Mouse (Mus musculus): ENCODE data around the gene Treml1. TPM values are rescaled to one million over a fixed set of nuclear protein-coding genes. Genes with fewer than 3 reads are reported as not detected.

Treml1 gene
- total and polyA plus RNA-seq, 3 experiments, result 0.34 to 6.7 TPM; not detected in 1

DNA sequence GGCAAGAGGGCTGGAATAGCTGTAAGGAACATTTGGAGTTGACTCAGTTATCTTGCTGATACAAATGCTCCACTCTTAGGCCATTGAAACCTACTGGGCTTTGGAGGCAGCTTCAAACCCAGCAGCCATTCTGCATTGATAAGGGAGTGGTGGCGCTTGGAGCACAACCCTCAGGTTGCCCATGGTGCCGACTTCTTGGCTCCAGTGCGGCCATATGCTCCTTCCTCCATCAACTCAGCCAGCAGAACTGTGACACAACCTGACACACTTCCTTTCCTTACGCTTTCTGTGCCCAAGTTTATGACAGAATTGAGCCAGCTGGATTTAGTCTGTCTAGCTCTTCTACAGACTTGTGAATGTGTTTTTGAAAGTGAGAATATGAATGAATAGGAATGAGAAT lies 47.4 kb downstream of the Treml1 start:
- ATAC-seq (ENCODE audit: extremely low read depth, insufficient number of reproducible peaks, low FRiP score, poor library complexity, severe bottlenecking) (no peak), DNase-seq (ENCODE audit: low spot score) (no peak)
- Histone ChIP-seq H3K4me3 (ENCODE audit: low read depth, low read length) (peak overlapping the region; percentile 28; the same call in 1 of the 2 replicates), H3K27me3 (ENCODE audit: insufficient read depth, low read length) (no peaks in the 10 kb centered on the region), H3K4me1 (ENCODE audit: insufficient read depth, low read depth, low read length) (peaks cover 54% of the 10 kb centered on the region), H3K36me3 (replicated peaks) (peaks cover 44% of the 10 kb centered on the region), H3K9me3 (replicated peaks) (no peaks in the 10 kb centered on the region)
- TF ChIP-seq GATA1 (IDR thresholded peaks at IDR 0.05; ENCODE audit: borderline replicate concordance, low read length) (no peak), TAL1 (conservative IDR thresholded peaks at IDR 0.05; ENCODE audit: low read depth, low read length) (no peak), GATA2 (IDR thresholded peaks at IDR 0.05; ENCODE audit: borderline replicate concordance, low read depth, low read length) (no peak), CTCF (IDR thresholded peaks at IDR 0.05; ENCODE audit: low read depth, low read length) (no peak)

DNA sequence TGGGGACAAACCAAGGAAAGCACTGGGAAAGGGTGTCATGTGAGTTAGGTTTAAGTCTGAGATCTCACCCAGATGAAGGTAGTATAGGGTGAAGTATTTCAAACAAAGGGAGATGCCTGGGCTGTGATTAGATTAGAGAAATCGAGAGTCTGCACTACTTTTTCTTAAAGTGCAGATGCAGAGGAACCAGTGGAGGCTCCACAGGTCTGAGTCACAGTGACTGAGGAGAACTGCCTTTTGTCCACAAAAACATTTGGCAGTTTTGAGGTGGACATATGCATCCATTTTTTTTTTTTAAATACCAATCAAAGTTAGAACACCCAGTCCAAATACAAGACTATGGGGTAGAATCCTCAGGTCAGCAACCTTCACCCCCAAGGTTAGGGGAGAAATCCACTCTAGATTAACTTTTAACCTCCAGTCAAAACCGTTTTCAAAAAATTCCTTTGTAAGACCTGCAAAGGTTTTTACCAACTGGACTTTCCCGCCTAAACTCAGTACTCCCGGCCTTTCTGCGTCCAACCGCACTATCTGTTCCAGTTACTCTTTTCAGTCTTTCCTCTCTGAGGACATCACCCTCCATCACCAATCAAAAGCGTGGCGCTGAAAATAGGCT lies 48.3 kb downstream of the Treml1 start:
- DNase-seq (ENCODE audit: low spot score) (no peak), ATAC-seq (ENCODE audit: extremely low read depth, insufficient number of reproducible peaks, low FRiP score, poor library complexity, severe bottlenecking) (no peak)
- Histone ChIP-seq H3K9me3 (replicated peaks) (no peaks in the 10 kb centered on the region), H3K27me3 (ENCODE audit: insufficient read depth, low read length) (no peaks in the 10 kb centered on the region), H3K4me1 (ENCODE audit: insufficient read depth, low read depth, low read length) (peaks cover 57% of the 10 kb centered on the region), H3K36me3 (replicated peaks) (peaks cover 45% of the 10 kb centered on the region), H3K4me3 (ENCODE audit: low read depth, low read length) (peak overlapping the region; percentile 92)
- no peak for TF ChIP-seq POLR2AphosphoS5 (IDR thresholded peaks at IDR 0.05; ENCODE audit: insufficient replicate concordance, low read depth, low read length)
- no peak for TF ChIP-seq GATA1 (IDR thresholded peaks at IDR 0.05; ENCODE audit: borderline replicate concordance, low read length)
- no peak for TF ChIP-seq CTCF (IDR thresholded peaks at IDR 0.05; ENCODE audit: low read depth, low read length)
- TF ChIP-seq GATA2 (IDR thresholded peaks at IDR 0.05; ENCODE audit: borderline replicate concordance, low read depth, low read length), result no peak
- no peak for TF ChIP-seq TAL1 (conservative IDR thresholded peaks at IDR 0.05; ENCODE audit: low read depth, low read length)

DNA sequence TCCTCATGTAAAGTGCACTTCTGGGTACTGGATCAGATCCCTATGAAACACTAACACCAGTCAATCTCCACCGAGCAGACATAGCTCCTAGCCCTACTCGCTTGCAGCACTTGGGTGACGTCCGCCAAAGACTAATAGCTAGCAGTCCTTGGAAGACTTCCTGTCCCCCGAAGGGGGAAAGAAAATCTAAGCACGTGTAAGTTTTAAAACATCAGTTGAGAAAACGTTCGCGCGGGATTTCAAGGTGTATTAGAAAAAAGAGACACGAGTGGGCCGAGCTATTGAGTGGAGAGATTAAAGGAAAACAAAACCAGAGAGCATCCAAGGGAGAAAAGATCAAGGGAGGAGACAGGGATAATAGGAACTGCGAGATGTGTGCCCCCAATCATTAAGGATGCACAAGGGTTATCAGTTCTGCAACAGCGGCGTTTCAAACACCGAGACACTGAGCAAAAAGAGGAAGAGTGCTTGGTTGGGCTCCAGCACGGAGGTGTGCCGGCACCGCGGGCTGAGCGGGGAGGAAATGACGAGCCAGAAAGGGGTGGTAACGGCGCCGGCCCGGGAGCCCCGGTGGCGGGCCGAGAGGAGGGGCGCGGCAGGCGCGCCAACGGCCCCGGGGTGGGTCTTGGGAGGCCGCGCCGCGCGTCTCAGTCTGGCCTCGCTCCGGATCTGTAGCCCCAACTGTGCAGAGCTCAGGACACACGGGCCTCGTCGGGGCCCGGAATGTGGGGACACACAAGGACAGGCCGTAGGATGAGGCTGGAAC lies 49.0 kb downstream of the Treml1 start:
- ATAC-seq (ENCODE audit: extremely low read depth, insufficient number of reproducible peaks, low FRiP score, poor library complexity, severe bottlenecking), result peak; percentile 24; the same call in 1 of the 2 replicates
- Histone ChIP-seq H3K27me3 (ENCODE audit: insufficient read depth, low read length) (no peaks in the 10 kb centered on the region), H3K4me1 (ENCODE audit: insufficient read depth, low read depth, low read length) (peaks cover 56% of the 10 kb centered on the region), H3K4me3 (ENCODE audit: low read depth, low read length) (peak overlapping the region; percentile 92), H3K9me3 (replicated peaks) (no peaks in the 10 kb centered on the region), H3K36me3 (replicated peaks) (peaks cover 50% of the 10 kb centered on the region)
- TF ChIP-seq CTCF (IDR thresholded peaks at IDR 0.05; ENCODE audit: low read depth, low read length) (no peak), TAL1 (conservative IDR thresholded peaks at IDR 0.05; ENCODE audit: low read depth, low read length) (no peak), GATA2 (IDR thresholded peaks at IDR 0.05; ENCODE audit: borderline replicate concordance, low read depth, low read length) (no peak), POLR2AphosphoS5 (IDR thresholded peaks at IDR 0.05; ENCODE audit: insufficient replicate concordance, low read depth, low read length) (no peak), GATA1 (IDR thresholded peaks at IDR 0.05; ENCODE audit: borderline replicate concordance, low read length) (no peak)
- DNase-seq (ENCODE audit: low spot score), result peak; percentile 93

DNA sequence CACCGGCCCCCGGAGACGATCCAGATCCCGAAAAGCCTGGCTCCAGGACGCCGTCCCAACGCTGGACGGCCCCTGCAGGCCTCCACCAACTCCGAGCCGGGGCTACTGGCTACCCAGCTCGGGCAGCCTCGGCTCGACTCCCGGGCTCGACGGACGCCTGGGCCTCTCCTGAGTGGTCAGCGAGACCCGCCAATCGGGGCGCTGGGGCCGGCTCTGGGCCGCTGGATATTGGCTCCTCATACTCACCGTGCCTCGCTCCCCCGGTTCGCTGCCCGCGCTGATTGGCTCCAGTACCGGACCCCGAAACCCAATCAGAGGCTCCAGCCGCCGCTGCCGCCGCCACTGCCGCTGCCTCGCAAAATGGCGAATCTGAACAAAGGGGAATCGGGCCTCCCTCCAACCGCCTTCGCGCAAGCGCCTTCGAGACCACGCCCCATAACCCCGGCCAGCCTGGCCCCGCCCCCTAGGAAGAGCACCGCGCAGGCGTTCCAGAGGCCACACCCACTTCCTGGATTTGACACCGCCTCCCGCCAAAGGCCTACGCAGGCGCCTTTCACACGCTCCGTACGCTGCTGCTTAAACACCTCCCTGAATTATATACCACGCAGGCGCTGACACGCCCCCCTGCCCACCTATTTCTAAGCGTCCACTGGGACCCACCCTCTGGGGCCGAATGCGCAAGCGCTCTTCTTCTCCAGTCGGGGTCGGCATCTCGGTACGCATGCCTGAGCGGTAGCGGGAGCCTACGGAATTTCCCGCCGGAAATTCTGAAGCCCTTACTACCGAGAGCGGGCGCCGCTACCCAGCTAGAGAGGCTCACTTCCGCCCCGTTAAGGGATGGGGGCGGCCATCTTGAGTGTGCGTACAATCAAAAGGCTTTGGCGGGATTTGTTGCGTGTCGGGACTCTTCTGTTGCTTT lies 49.9 kb downstream of the Treml1 start, which contains the start of the genes Nfya and Oard1:
TSS of gene Nfya (minus strand) at position 527 of the 919 bp plus-strand sequence.
TSS of gene Oard1 (plus strand) at position 635 of the 919 bp plus-strand sequence.
- Histone ChIP-seq H3K4me1 (ENCODE audit: insufficient read depth, low read depth, low read length) (peaks cover 48% of the 10 kb centered on the region), H3K9me3 (replicated peaks) (no peaks in the 10 kb centered on the region), H3K27me3 (ENCODE audit: insufficient read depth, low read length) (no peaks in the 10 kb centered on the region), H3K36me3 (replicated peaks) (peaks cover 51% of the 10 kb centered on the region), H3K4me3 (ENCODE audit: low read depth, low read length) (peak within 1 kb of the TSS; percentile 92)
- DNase-seq (ENCODE audit: low spot score) (peak; percentile 97), ATAC-seq (ENCODE audit: extremely low read depth, insufficient number of reproducible peaks, low FRiP score, poor library complexity, severe bottlenecking) (peak; percentile 77)
- TF ChIP-seq TAL1 (conservative IDR thresholded peaks at IDR 0.05; ENCODE audit: low read depth, low read length) (no peak), POLR2AphosphoS5 (IDR thresholded peaks at IDR 0.05; ENCODE audit: insufficient replicate concordance, low read depth, low read length) (no peak), CTCF (IDR thresholded peaks at IDR 0.05; ENCODE audit: low read depth, low read length) (no peak), GATA2 (IDR thresholded peaks at IDR 0.05; ENCODE audit: borderline replicate concordance, low read depth, low read length) (no peak), GATA1 (IDR thresholded peaks at IDR 0.05; ENCODE audit: borderline replicate concordance, low read length) (no peak)

DNA sequence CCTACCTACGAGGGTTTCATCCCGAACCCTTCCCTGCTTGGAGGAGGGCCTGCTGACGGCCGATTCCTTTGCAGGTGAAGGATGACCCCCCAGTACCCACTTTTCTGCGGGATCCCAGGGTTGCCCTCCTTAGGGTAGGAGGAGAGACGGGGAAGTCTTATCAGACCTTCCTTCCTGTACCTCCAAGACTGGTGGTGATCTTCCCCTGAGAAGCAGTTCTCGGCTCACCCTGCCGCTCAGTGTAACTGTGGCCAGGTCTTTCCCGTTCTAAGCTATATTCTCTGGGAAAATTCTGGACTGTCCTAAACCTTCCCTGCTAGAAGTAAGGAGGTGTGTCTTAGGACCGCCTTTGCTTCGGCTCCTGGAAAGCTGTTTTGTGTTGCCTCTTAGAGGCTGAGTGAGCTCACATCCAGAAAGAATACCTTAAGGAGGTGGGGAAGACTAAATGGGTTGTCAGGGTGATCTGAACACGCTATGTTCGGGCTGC lies 50.6 kb downstream of the Treml1 start:
- TF ChIP-seq TAL1 (conservative IDR thresholded peaks at IDR 0.05; ENCODE audit: low read depth, low read length) (no peak), CTCF (IDR thresholded peaks at IDR 0.05; ENCODE audit: low read depth, low read length) (no peak), GATA1 (IDR thresholded peaks at IDR 0.05; ENCODE audit: borderline replicate concordance, low read length) (no peak), GATA2 (IDR thresholded peaks at IDR 0.05; ENCODE audit: borderline replicate concordance, low read depth, low read length) (no peak), POLR2AphosphoS5 (IDR thresholded peaks at IDR 0.05; ENCODE audit: insufficient replicate concordance, low read depth, low read length) (no peak)
- H3K9me3 ChIP-seq (replicated peaks), result no peaks in the 10 kb centered on the region
- ATAC-seq (ENCODE audit: extremely low read depth, insufficient number of reproducible peaks, low FRiP score, poor library complexity, severe bottlenecking), result no peak
- peaks cover 46% of the 10 kb centered on the region for H3K4me1 ChIP-seq (ENCODE audit: insufficient read depth, low read depth, low read length)
- peaks cover 56% of the 10 kb centered on the region for H3K36me3 ChIP-seq (replicated peaks)
- peak; percentile 43 for DNase-seq (ENCODE audit: low spot score)
- H3K27me3 ChIP-seq (ENCODE audit: insufficient read depth, low read length), result no peaks in the 10 kb centered on the region
- H3K4me3 ChIP-seq (ENCODE audit: low read depth, low read length), result peak overlapping the region; percentile 92

Measured in G1E (cell line).